Comparison of ENCODE assay signal across 28 mouse cellular contexts in the genomic region with DNA sequence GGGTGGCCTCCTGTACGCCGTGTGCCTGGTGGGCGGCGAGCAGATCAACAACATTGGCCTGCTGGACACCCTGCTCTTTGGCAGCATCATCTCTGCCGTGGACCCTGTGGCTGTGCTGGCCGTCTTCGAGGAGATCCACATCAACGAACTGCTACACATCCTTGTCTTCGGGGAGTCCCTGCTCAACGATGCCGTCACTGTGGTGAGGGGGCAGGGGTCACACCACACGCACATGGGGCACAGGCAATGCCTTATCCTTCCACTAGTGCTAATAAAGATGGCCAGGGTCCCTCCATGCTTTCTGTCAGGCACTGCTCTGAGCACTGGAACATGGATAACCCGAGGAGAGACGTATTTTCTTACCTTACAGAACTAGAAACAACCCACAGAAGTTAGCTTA. TPM values are rescaled to one million over a fixed set of nuclear protein-coding genes. Genes with fewer than 3 reads are reported as not detected.
DNase-seq lines count a peak whose midpoint lies in the region; ATAC-seq and TF ChIP-seq lines count a peak whose summit lies in the region.
"Had no signal": no experiment of that assay in that cellular context is flagged by ENCODE, and none has a peak within 500 bp of the region (broad histone marks: within the 10 kb centered on the region; RNA-seq: fewer than 3 reads in every experiment).

No protein-coding gene starts in this region.

- H3K4me1 ChIP-seq in liver, embryonic 12.5 days, result peaks cover 68% of the 10 kb centered on the region
- peaks cover 13% of the 10 kb centered on the region for H3K4me1 ChIP-seq in liver, postnatal 0 days (ENCODE audit: insufficient read depth)
- peaks cover 54% of the 10 kb centered on the region for H3K4me1 ChIP-seq in G1E (ENCODE audit: insufficient read depth, low read depth, low read length)

- TF ChIP-seq CTCF in liver, postnatal 0 days (IDR thresholded peaks at IDR 0.05; ENCODE audit: low read depth), result no peak
- TF ChIP-seq CTCF in G1E (IDR thresholded peaks at IDR 0.05; ENCODE audit: low read depth, low read length), result no peak

- ATAC-seq in liver, embryonic 12.5 days, result no peak
- ATAC-seq in liver, postnatal 0 days, result no peak
- ATAC-seq in G1E (ENCODE audit: extremely low read depth, insufficient number of reproducible peaks, low FRiP score, poor library complexity, severe bottlenecking), result no peak
- ATAC-seq: CD4-positive, CD25-positive, alpha-beta regulatory T cell, adult 4 months; forebrain, embryonic 13.5 days; hindbrain, postnatal 0 days; intestine, embryonic 15.5 days had no signal

- no peak overlapping the region for H3K4me2 ChIP-seq in liver, embryonic 12.5 days
- no peak overlapping the region for H3K4me2 ChIP-seq in liver, postnatal 0 days (ENCODE audit: low read depth, low read length)
- H3K4me2 ChIP-seq: forebrain, embryonic 13.5 days; hindbrain, embryonic 12.5 days; intestine, embryonic 15.5 days; limb, embryonic 15.5 days had no signal

- H3K79me2 ChIP-seq in macrophage (ENCODE audit: inconsistent target), result peaks cover 43% of the 10 kb centered on the region; the same call in 1 of the 2 replicates

- no peak overlapping the region for H3K4me3 ChIP-seq in liver, embryonic 12.5 days
- H3K4me3 ChIP-seq in liver, postnatal 0 days (ENCODE audit: low read depth, low read length), result no peak overlapping the region
- H3K4me3 ChIP-seq in G1E (ENCODE audit: low read depth, low read length), result peak overlapping the region; percentile 33
- no peak overlapping the region for H3K4me3 ChIP-seq in macrophage (ENCODE audit: inconsistent target)
- H3K4me3 ChIP-seq: forebrain, embryonic 13.5 days; heart, embryonic 10.5 days; hindbrain, embryonic 12.5 days; intestine, embryonic 15.5 days; layer of hippocampus, adult 2 months; limb, embryonic 15.5 days had no signal

- peaks cover 49% of the 10 kb centered on the region for H3K36me3 ChIP-seq in liver, embryonic 12.5 days
- H3K36me3 ChIP-seq in liver, postnatal 0 days (replicated peaks; ENCODE audit: insufficient read depth, low read length), result peaks cover 20% of the 10 kb centered on the region
- H3K36me3 ChIP-seq in G1E (replicated peaks) (peaks cover 94% of the 10 kb centered on the region), macrophage (ENCODE audit: inconsistent target) (peaks cover 19% of the 10 kb centered on the region)

- H3K27ac ChIP-seq in liver, embryonic 12.5 days, result peak overlapping the region; percentile 80
- no peak overlapping the region for H3K27ac ChIP-seq in liver, postnatal 0 days (ENCODE audit: low read depth)
- peak overlapping the region; percentile 58 for H3K27ac ChIP-seq in macrophage
- H3K27ac ChIP-seq: heart, embryonic 10.5 days; hindbrain, embryonic 12.5 days; hindbrain, postnatal 0 days; intestine, embryonic 15.5 days; layer of hippocampus, adult 2 months; limb, embryonic 15.5 days had no signal

- 81% methylated on average over 14 of the region's 14 CpGs for WGBS in liver, embryonic 12.5 days (ENCODE audit: insufficient replicate concordance)
- WGBS in liver, postnatal 0 days (ENCODE audit: insufficient replicate concordance), result 81% methylated on average over 14 of the region's 14 CpGs
- 89% methylated on average over 14 of the region's 14 CpGs for WGBS in macrophage (ENCODE audit: missing documents)

- TF ChIP-seq EP300 in liver, postnatal 0 days (IDR thresholded peaks at IDR 0.05; ENCODE audit: low read depth), result no peak

- no peak overlapping the region for H3K9ac ChIP-seq in liver, embryonic 12.5 days
- no peak overlapping the region for H3K9ac ChIP-seq in liver, postnatal 0 days (replicated peaks)
- H3K9ac ChIP-seq: forebrain, embryonic 13.5 days; hindbrain, embryonic 12.5 days; intestine, embryonic 15.5 days; limb, embryonic 15.5 days had no signal

- no peaks in the 10 kb centered on the region for H3K27me3 ChIP-seq in liver, embryonic 12.5 days (replicated peaks)
- H3K27me3 ChIP-seq in liver, postnatal 0 days (ENCODE audit: insufficient read depth, low read length), result no peaks in the 10 kb centered on the region
- no peaks in the 10 kb centered on the region; the same call in 1 of the 2 replicates for H3K27me3 ChIP-seq in G1E (ENCODE audit: insufficient read depth, low read length)
- H3K27me3 ChIP-seq: forebrain, embryonic 13.5 days; hindbrain, embryonic 12.5 days; intestine, embryonic 15.5 days; limb, embryonic 15.5 days had no signal

- DNase-seq in liver, postnatal 0 days, result no peak
- peak; percentile 48 for DNase-seq in A20 (ENCODE audit: low read depth, low spot score)
- DNase-seq in G1E (ENCODE audit: low spot score), result no peak
- DNase-seq in thymus, postnatal 0 days (ENCODE audit: low spot score), result no peak
- no peak for DNase-seq in Muller cell, postnatal 12 days (ENCODE audit: inconsistent ontology term)
- DNase-seq: adrenal gland, postnatal 25 days; cerebellum, adult 2 months; cerebellum, postnatal 25 days; gastrocnemius, postnatal 14 days; heart, postnatal 36 days; kidney, adult 2 months; kidney, postnatal 36 days; left cerebral cortex, postnatal 4 days; lung, postnatal 36 days; midbrain, embryonic 14.5 days; retina, postnatal 1 day; right cerebral cortex, postnatal 14 days; thymus, postnatal 14 days had no signal

- H3K9me3 ChIP-seq in liver, embryonic 12.5 days (replicated peaks), result no peaks in the 10 kb centered on the region
- H3K9me3 ChIP-seq in liver, postnatal 0 days (ENCODE audit: low read length), result no peaks in the 10 kb centered on the region
- no peaks in the 10 kb centered on the region for H3K9me3 ChIP-seq in G1E (replicated peaks)
- H3K9me3 ChIP-seq: forebrain, embryonic 13.5 days; heart, embryonic 10.5 days; hindbrain, embryonic 12.5 days; intestine, embryonic 15.5 days; limb, embryonic 15.5 days had no signal

RNA-seq across cellular contexts. Expression of gene Slc9a1, which starts 42.6 kb away (rescaled TPM):
- polyA plus RNA-seq in liver, embryonic 12.5 days (2016; fragmentation: Nextera tagmentation; extraction: Ambion mirVana), result 4.2 and 4.9 TPM in 2 replicates
- polyA plus RNA-seq in liver, postnatal 0 days (2015; fragmentation: Nextera tagmentation; extraction: Ambion mirVana), result 1.8 TPM in 2 replicates
- total RNA-seq in G1E (2014; fragmentation: Nextera tagmentation), result 27.3 and 30.2 TPM in 2 replicates
- total RNA-seq in G1E (2017), result 5.3 and 7.3 TPM in 2 replicates
- 37.0 and 44.6 TPM in 2 replicates for polyA plus RNA-seq in G1E (2012)
- total RNA-seq in macrophage (2018; cell fraction: chromatin; rRNA removed), result 10 to 100 TPM; 26.4 to 88.9 (median 67.3) TPM
- 10 to 100 TPM; 20.6 to 46.9 (median 31.9) TPM for total RNA-seq in macrophage (2018; cell fraction: cytosol; rRNA removed)
- 100 to 1,000 TPM in 1 of 26 experiments, 10 to 100 TPM in 25; 42.2 to 108 (median 67.0) TPM for total RNA-seq in macrophage (2018; cell fraction: nucleus; rRNA removed)
- 18.3 to 27.4 TPM (median 23.8 TPM) in 3 replicates for polyA plus RNA-seq in macrophage (2018)
- polyA plus RNA-seq in thymus, postnatal 0 days (2015; fragmentation: Nextera tagmentation; extraction: Ambion mirVana), result 5.2 and 6.2 TPM in 2 replicates

RNA-seq across cellular contexts. Expression of gene Wdtc1, which starts 58.8 kb away (rescaled TPM):
- polyA plus RNA-seq in liver, embryonic 12.5 days (2016; fragmentation: Nextera tagmentation; extraction: Ambion mirVana), result 10.0 and 11.2 TPM in 2 replicates
- 5.3 and 5.5 TPM in 2 replicates for polyA plus RNA-seq in liver, postnatal 0 days (2015; fragmentation: Nextera tagmentation; extraction: Ambion mirVana)
- total RNA-seq in G1E (2014; fragmentation: Nextera tagmentation), result 24.5 and 32.3 TPM in 2 replicates
- total RNA-seq in G1E (2017), result 6.9 and 7.1 TPM in 2 replicates
- polyA plus RNA-seq in G1E (2012), result 53.4 and 61.4 TPM in 2 replicates
- 10 to 100 TPM; 12.4 to 41.2 (median 26.6) TPM for total RNA-seq in macrophage (2018; cell fraction: chromatin; rRNA removed)
- total RNA-seq in macrophage (2018; cell fraction: cytosol; rRNA removed), result 10 to 100 TPM; 18.2 to 35.7 (median 26.8) TPM
- total RNA-seq in macrophage (2018; cell fraction: nucleus; rRNA removed), result 10 to 100 TPM; 19.2 to 33.6 (median 24.4) TPM
- polyA plus RNA-seq in macrophage (2018), result 19.3 to 24.9 TPM (median 22.8 TPM) in 3 replicates
- 13.6 and 14.2 TPM in 2 replicates for polyA plus RNA-seq in thymus, postnatal 0 days (2015; fragmentation: Nextera tagmentation; extraction: Ambion mirVana)
